Mouse (Mus musculus) hindbrain, embryonic 11.5 days (tissue): ENCODE measurements around the gene Heatr1. TPM values are rescaled to one million over a fixed set of nuclear protein-coding genes. Genes with fewer than 3 reads are reported as not detected.
"Not testable (repeated sequence)": the region's sequence is repeated elsewhere in the genome, so short reads cannot be mapped to it uniquely, and the experiment has no call there.

ENCODE experiments used
- ATAC-seq: fragments of 200-750 bp; cut with Nextera tagmentation; 2 replicates; pipeline ENCODE4 v1.8.0; 2017; ENCODE audit warnings: mild to moderate bottlenecking, moderate TSS enrichment, moderate library complexity; ENCODE audit not compliant: low FRiP score
- DNase-seq: peaks from one replicate; pipeline ENCODE4 v3.0.0-alpha.2; 2015; ENCODE audit warnings: low spot score
- H3K27ac ChIP-seq: fragments of 300-500 bp; sonication (generic); 2 replicates; pipeline ENCODE4 v1.5.1; 2014; ENCODE audit warnings: mild to moderate bottlenecking, low read depth, low read length
- H3K27me3 ChIP-seq: fragments of 300-500 bp; sonication (generic); 2 replicates; pipeline ENCODE4 v1.6.1; 2014; ENCODE audit warnings: mild to moderate bottlenecking, low read length, moderate library complexity, mixed read lengths; ENCODE audit not compliant: control insufficient read depth, insufficient read depth
- H3K36me3 ChIP-seq: fragments of 300-500 bp; sonication (generic); 2 replicates; pipeline ENCODE4 v1.6.1; 2014; ENCODE audit warnings: mild to moderate bottlenecking, low read length, moderate library complexity, mixed read lengths; ENCODE audit not compliant: control insufficient read depth, insufficient read depth
- H3K4me1 ChIP-seq: fragments of 300-500 bp; sonication (generic); replicated peaks from 2 replicates; pipeline ENCODE4 v1.6.1; 2014; ENCODE audit warnings: low read length, mixed read lengths; ENCODE audit not compliant: control insufficient read depth, insufficient read depth
- H3K4me2 ChIP-seq: fragments of 300-500 bp; sonication (generic); replicated peaks from 2 replicates; pipeline ENCODE4 v1.6.1; 2014; ENCODE audit warnings: mild to moderate bottlenecking, low read depth, low read length
- H3K4me3 ChIP-seq: fragments of 300-500 bp; sonication (generic); 2 replicates; pipeline ENCODE4 v1.5.1; 2014; ENCODE audit warnings: low read depth, low read length
- H3K9ac ChIP-seq: fragments of 300-500 bp; sonication (generic); 2 replicates; pipeline ENCODE4 v1.6.1; 2014; ENCODE audit warnings: low read depth, low read length
- H3K9me3 ChIP-seq: fragments of 300-500 bp; sonication (generic); 2 replicates; pipeline ENCODE4 v1.6.1; 2016; ENCODE audit warnings: low read length; ENCODE audit not compliant: control insufficient read depth
- WGBS: fragments of 180-500 bp; shearing (Covaris S2); extraction: QIAGEN DNeasy Blood & Tissue Kit; methylation state at CpG from one replicate; pipeline ENCODE4 v1.1.7; 2014; 5-methylcytosine and 5-hydroxymethylcytosine counted together
- polyA plus RNA-seq: library from polyadenylated mRNA; unstranded; fragments of >200 nt; fragmentation: Nextera tagmentation; extraction: Ambion mirVana; gene quantifications from 2 replicates; pipeline ENCODE4 v1.2.1, GENCODE M21; 2014

Heatr1 gene
- polyA plus RNA-seq, 1 experiment from 2014 or later, result 37.2 TPM

DNA sequence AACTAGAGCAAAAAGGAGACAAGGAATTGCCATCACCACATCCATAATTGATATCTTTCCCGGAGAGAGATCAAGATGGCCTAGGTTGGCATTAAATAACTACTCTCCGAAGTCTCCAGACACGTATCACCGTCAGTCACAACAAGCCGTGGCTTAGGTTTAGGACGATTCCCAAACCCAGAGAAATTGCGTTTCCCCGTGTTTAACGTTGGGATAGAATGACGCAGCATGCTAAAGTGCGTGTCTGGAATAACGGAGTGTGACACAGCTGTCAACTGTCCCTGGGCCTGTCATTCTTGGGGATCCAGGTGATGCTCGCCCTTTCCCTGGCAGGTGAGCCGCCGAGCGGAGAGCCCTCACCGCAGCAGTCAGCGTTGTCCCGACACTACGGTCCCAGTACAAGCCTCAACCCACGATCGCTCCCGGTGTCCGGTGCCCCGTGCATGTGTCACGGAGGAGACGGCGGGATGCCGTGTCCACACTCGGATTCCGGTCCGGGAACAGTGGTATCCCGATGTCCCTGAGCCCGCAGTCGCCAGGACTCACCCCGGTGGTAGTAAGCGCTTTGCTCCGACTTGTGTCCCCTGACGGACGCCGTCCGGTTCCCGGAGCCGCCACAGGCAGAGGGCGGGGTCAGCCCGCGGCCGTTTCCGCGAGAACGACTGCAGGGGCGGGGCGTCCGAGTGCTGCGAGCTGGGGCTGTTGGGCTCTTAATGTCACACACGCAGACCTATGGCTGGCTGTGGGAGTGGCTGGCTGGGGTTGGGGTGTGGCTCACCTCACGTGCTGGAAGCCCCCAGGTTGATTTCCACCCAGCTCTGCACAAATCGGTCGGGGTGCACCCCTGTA is 66.3 kb downstream of the Heatr1 start:
- ATAC-seq (peak; percentile 98), DNase-seq (peak; percentile 89)
- H3K27ac ChIP-seq, result no peak overlapping the region
- peak overlapping the region; percentile 71 for H3K9ac ChIP-seq
- no peaks in the 10 kb centered on the region for H3K9me3 ChIP-seq
- H3K4me3 ChIP-seq, result peak overlapping the region; percentile 75
- peak overlapping the region; percentile 67 for H3K4me2 ChIP-seq
- H3K27me3 ChIP-seq, result no peaks in the 10 kb centered on the region
- no peaks in the 10 kb centered on the region for H3K4me1 ChIP-seq
- WGBS, result 1% methylated on average over 58 of the region's 59 CpGs
- H3K36me3 ChIP-seq, result no peaks in the 10 kb centered on the region

DNA sequence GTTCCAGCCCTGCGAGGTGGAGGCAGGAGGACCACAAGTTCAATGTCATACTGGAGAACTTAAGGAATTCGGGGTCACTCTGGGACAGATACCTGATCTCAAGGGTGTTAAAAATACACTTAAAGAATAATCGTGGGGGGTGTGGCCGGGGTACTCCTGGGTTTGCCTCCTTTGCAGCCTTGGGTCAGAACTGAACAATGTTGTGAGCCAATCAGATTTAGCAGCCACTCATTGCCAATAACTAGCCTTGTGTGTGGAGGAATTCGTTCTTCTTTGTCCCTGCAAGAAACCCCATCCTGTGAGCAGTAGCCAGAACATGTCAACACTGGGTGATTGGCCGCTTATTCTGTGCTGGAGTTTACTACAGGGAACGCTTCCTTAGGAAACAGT is 66.9 kb downstream of the Heatr1 start:
- H3K4me1 ChIP-seq, result no peaks in the 10 kb centered on the region
- no peak for DNase-seq
- H3K9me3 ChIP-seq, result no peaks in the 10 kb centered on the region
- peak overlapping the region; percentile 67 for H3K4me2 ChIP-seq
- ATAC-seq, result no peak
- no peaks in the 10 kb centered on the region for H3K27me3 ChIP-seq
- no peaks in the 10 kb centered on the region for H3K36me3 ChIP-seq
- 8% methylated on average over 7 of the region's 7 CpGs for WGBS
- peak overlapping the region; percentile 71; the same call in 1 of the 2 replicates for H3K9ac ChIP-seq
- H3K27ac ChIP-seq, result no peak overlapping the region
- H3K4me3 ChIP-seq, result peak overlapping the region; percentile 75

DNA sequence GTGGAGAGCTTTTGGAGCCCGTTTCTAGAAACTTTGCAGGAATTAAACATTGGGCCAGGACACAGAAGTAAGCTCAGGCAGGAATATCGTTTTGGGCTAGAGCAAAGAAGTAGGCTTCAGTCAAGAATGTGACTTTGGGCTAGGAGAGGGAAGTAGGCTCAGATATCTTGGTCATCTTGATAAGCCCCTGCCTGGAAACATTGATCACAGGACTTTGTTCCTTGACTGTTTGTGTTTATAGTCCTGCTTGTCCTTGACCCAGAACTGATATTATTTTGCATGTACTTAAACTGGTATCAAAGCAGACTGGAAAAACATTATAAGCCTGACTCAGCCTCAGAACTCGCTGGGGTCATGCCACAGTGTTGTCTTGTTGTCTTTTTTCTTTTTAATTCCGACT is 67.8 kb downstream of the Heatr1 start:
- ATAC-seq (no peak), DNase-seq (no peak)
- Histone ChIP-seq H3K4me2 (no peak overlapping the region), H3K27me3 (no peaks in the 10 kb centered on the region), H3K4me1 (no peaks in the 10 kb centered on the region), H3K9me3 (no peaks in the 10 kb centered on the region), H3K27ac (no peak overlapping the region), H3K9ac (no peak overlapping the region), H3K4me3 (no peak overlapping the region), H3K36me3 (no peaks in the 10 kb centered on the region)
- WGBS, result 87% methylated on average over 4 of the region's 4 CpGs

DNA sequence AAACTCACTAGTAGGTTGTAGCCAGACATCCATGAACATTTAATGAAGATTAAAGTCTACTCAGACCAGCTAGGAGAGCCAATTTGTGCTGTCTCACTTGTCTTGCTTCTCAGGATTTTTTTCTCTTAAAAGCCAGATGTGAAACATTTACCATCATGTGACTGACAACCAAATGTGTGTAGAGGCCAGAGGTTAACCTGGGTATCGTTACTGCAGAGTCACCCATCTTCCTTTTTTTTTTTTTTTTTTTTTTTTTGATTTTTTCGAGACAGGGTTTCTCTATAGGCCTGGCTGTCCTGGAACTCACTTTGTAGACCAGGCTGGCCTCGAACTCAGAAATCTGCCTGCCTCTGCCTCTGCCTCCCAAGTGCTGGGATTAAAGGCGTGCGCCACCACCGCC is 69.3 kb downstream of the Heatr1 start:
- H3K9me3 ChIP-seq, H3K27me3 ChIP-seq, H3K4me1 ChIP-seq, H3K27ac ChIP-seq, H3K4me3 ChIP-seq, H3K36me3 ChIP-seq, ATAC-seq, H3K9ac ChIP-seq, H3K4me2 ChIP-seq, DNase-seq: not testable (repeated sequence)
- 80% methylated on average over 6 of the region's 6 CpGs for WGBS

DNA sequence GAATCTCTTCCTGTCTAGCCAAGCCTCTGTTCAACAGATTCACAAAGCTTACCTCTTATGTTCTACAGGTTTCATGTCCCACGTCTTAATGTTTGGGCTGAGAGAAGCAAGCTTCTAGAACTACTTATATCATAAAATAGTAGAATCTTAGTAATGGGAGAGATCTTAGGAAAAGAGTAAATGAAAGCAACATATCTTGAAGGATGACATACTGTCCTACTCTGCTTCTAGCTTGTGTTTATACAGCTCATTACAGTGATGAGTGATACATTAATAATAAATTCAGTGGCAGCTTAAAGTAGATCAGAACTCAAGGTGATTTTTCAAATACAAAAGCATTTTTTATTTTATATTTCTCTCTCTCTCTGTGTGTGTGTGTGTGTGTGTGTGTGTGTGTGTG is 70.0 kb downstream of the Heatr1 start, which contains the start of gene Lgals8:
Gene Lgals8, minus strand, starts transcription at position 101 of the 400 bp plus-strand sequence.
- no peak within 1 kb of the TSS for H3K4me3 ChIP-seq
- H3K27ac ChIP-seq, result no peak within 1 kb of the TSS
- no peak within 1 kb of the TSS for H3K4me2 ChIP-seq
- 91% methylated on average over 1 of the region's 1 CpGs for WGBS
- ATAC-seq (no peak), DNase-seq (no peak)
- no peaks in the 10 kb centered on the region for H3K27me3 ChIP-seq
- H3K36me3 ChIP-seq, result no peaks in the 10 kb centered on the region
- H3K9ac ChIP-seq, result no peak within 1 kb of the TSS
- H3K9me3 ChIP-seq, result no peaks in the 10 kb centered on the region
- no peaks in the 10 kb centered on the region for H3K4me1 ChIP-seq

DNA sequence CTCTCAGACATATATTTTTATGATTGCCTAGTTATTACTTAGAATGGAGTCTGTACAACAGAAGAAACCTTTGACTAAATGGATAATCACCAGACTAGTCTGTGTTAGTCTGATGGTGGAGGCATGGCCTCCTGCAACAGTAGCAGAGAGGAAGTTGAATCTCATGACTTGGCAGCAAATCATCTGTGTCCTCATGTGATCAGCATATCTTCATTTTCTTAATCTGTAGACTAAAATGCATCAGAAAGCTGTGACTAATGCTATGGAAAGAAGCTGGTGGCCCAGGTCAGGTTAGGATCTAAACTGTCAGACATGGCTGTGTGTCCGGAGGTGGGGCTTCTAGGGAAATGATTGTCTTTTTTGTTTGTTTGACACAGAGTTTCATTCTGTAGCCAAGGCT is 73.7 kb downstream of the Heatr1 start:
- ATAC-seq, result no peak
- no peaks in the 10 kb centered on the region for H3K36me3 ChIP-seq
- WGBS, result 95% methylated on average over 1 of the region's 1 CpGs

DNA sequence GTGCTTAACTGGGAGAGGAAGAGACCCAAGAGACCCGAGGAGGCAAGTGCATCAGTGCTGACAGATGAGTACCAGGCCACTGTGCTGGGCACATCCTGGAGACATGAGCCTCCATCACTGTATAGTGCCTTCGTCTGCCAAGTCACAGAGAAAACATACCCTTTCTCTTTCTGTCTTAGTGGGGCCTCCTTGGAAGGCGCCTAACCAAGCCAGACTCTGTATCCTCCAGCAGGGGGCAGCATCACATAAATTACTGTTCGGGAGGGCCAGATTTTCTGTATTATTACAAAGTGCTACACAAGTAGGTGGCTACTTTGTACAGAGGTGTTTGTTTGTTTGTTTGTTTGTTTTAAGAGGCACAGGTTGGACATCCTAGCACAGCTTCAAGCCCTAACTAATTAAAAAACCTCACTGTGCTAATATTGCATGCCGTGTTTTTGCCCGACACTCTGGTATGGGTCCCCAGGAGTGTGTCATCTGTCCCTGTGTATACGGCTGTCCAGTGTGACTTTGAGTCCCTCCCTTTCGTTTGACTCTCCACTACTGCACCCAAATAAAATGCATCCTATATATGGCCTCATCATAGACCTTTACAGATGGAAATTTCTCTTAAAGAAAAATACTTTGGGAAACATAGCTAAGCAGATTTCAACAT is 79.0 kb downstream of the Heatr1 start:
- no peak overlapping the region for H3K27ac ChIP-seq
- no peaks in the 10 kb centered on the region for H3K9me3 ChIP-seq
- peak; percentile 88 for DNase-seq
- ATAC-seq, result peak; percentile 76
- H3K36me3 ChIP-seq, result no peaks in the 10 kb centered on the region
- no peaks in the 10 kb centered on the region for H3K4me1 ChIP-seq
- no peaks in the 10 kb centered on the region for H3K27me3 ChIP-seq
- H3K9ac ChIP-seq, result no peak overlapping the region
- WGBS, result 40% methylated on average over 8 of the region's 8 CpGs
- H3K4me2 ChIP-seq, result no peak overlapping the region
- no peak overlapping the region for H3K4me3 ChIP-seq

More for the DNA sequence above, 73.7 kb downstream of the Heatr1 start:
- Histone ChIP-seq H3K4me3 (no peak overlapping the region), H3K9me3 (no peaks in the 10 kb centered on the region), H3K4me2 (no peak overlapping the region), H3K4me1 (no peaks in the 10 kb centered on the region), H3K9ac (no peak overlapping the region), H3K27ac (no peak overlapping the region), H3K27me3 (no peaks in the 10 kb centered on the region)
- no peak for DNase-seq

DNA sequence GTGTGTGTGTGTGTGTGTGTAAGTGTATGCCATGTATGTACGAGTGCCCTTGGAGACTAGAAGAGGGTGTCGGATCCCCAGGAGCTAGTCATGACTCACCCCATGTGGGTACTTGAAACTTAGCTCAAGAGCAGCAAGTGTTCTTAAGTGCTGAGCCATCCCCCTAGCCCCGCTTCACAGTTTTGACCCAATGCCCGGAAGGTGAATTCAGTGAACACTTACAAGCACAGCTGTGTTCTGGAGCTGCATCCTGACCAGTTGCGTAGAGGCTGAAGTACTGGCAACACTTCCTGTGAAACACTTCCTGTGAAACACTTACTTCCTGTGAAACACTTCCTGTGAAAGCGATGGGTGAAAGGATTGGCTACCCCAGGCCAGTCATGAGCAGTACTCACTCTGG is 80.4 kb downstream of the Heatr1 start:
- no peak for DNase-seq
- Histone ChIP-seq H3K9me3 (no peaks in the 10 kb centered on the region), H3K27ac (no peak overlapping the region), H3K4me2 (no peak overlapping the region), H3K36me3 (no peaks in the 10 kb centered on the region), H3K9ac (no peak overlapping the region), H3K4me1 (no peaks in the 10 kb centered on the region), H3K4me3 (no peak overlapping the region), H3K27me3 (no peaks in the 10 kb centered on the region)
- 92% methylated on average over 6 of the region's 6 CpGs for WGBS
- ATAC-seq, result no peak

DNA sequence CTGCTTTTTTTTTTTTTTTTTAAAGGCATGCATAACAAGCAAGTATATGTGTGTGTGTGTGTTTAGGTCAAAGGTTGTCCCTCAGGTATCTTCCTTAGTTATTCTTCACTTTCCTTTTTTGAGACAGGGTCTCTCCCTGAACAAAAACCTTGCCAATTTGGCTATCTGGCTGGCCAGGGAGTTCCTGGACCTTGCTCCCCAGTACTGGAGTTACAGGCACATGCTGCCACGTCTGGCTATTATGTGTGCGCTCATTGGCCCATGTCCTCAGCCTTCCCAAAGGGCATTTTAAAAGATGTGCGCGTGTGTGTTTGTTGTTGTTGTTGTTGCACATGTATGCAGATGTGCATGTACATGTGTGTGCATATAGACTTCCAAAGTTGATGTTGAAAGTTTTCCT is 82.1 kb downstream of the Heatr1 start:
- no peak for DNase-seq
- H3K9me3 ChIP-seq, result no peaks in the 10 kb centered on the region
- no peaks in the 10 kb centered on the region for H3K4me1 ChIP-seq
- no peaks in the 10 kb centered on the region for H3K36me3 ChIP-seq
- H3K4me2 ChIP-seq, result no peak overlapping the region
- no peak overlapping the region for H3K9ac ChIP-seq
- WGBS, result 89% methylated on average over 4 of the region's 4 CpGs
- ATAC-seq, result no peak
- H3K27me3 ChIP-seq, result no peaks in the 10 kb centered on the region
- no peak overlapping the region for H3K4me3 ChIP-seq
- H3K27ac ChIP-seq, result no peak overlapping the region
